Mouse (Mus musculus) natural killer cell, adult 2 months (primary cell): ENCODE results near the gene Tnik.
A peak's percentile ranks its signal among the peaks of the same experiment; 100 is the strongest.

ENCODE experiments used
- DNase-seq, 2 experiments: peaks; one replicate each; pipeline ENCODE4 v3.0.0; 2022; ENCODE audit warnings: low spot score in 2 of 2

Gene Tnik

GRCm38 (mm10) chr3:28543380-28543984, 280.5 kb downstream of the Tnik start:
- peak; percentile 21 for DNase-seq

GRCm38 (mm10) chr3:28544345-28544869, 281.4 kb downstream of the Tnik start:
- no peak for DNase-seq

- DNase-seq, result no peak
These were observed 285.1 kb downstream of the Tnik start for GRCm38 (mm10) chr3:28547965-28548730.

GRCm38 (mm10) chr3:28549391-28549790, 286.4 kb downstream of the Tnik start:
- no peak for DNase-seq

- DNase-seq, result no peak
These were observed 287.6 kb downstream of the Tnik start for GRCm38 (mm10) chr3:28550497-28551093.

GRCm38 (mm10) chr3:28551756-28552155, 288.7 kb downstream of the Tnik start:
- no peak for DNase-seq

GRCm38 (mm10) chr3:28554934-28555333, 291.9 kb downstream of the Tnik start:
- no peak for DNase-seq

- DNase-seq, result no peak
These were observed 293.0 kb downstream of the Tnik start for GRCm38 (mm10) chr3:28555795-28556570.

- no peak for DNase-seq
These were observed 295.4 kb downstream of the Tnik start for GRCm38 (mm10) chr3:28558328-28558871.

- no peak for DNase-seq
These were observed 298.4 kb downstream of the Tnik start for GRCm38 (mm10) chr3:28561408-28561807.

GRCm38 (mm10) chr3:28562612-28563332, 299.8 kb downstream of the Tnik start:
- no peak for DNase-seq

GRCm38 (mm10) chr3:28564370-28565357, 301.6 kb downstream of the Tnik start:
- no peak for DNase-seq

- DNase-seq, result no peak
These were observed 314.3 kb downstream of the Tnik start for GRCm38 (mm10) chr3:28577301-28577700.

GRCm38 (mm10) chr3:28578950-28579615, 316.1 kb downstream of the Tnik start:
- no peak for DNase-seq

- DNase-seq, result no peak
These were observed 322.9 kb downstream of the Tnik start for GRCm38 (mm10) chr3:28585750-28586465.

GRCm38 (mm10) chr3:28587808-28588207, 324.8 kb downstream of the Tnik start:
- no peak for DNase-seq

- no peak for DNase-seq
These were observed 328.3 kb downstream of the Tnik start for GRCm38 (mm10) chr3:28591345-28591744.

- DNase-seq, result no peak
These were observed 330.9 kb downstream of the Tnik start for GRCm38 (mm10) chr3:28593922-28594321.

GRCm38 (mm10) chr3:28599476-28599875, 336.5 kb downstream of the Tnik start:
- no peak for DNase-seq
